Mouse (Mus musculus) liver, adult (tissue): Measurements from ENCODE around the gene Akr7a5.

Source experiments
- GATA4 ChIP-seq: IDR thresholded peaks from 2 replicates; pipeline ENCODE4 v1.6.1; 2014; ENCODE audit warnings: mild to moderate bottlenecking, low read length; ENCODE audit not compliant: insufficient replicate concordance

The Akr7a5 gene

DNA sequence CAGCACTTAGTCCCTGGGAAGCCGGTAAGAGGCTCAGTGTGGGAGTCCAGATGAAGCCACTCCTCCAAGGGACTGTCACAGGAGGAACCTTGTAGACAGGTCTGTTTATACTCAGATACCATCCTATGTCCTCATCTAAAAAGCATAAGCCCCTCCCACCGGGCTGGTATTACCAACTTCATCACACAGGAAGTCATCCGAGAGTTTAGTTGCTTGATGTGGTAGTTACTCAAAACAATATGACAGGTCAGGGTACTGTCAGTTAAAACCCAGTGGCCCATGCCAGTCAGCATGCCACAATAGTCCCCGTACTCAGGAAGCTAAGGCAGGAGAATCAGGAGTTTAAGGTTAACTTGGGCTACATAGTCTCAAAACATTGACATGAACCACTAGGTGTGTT, 9.2 kb downstream of the Akr7a5 start:
- no peak for TF ChIP-seq GATA4

DNA sequence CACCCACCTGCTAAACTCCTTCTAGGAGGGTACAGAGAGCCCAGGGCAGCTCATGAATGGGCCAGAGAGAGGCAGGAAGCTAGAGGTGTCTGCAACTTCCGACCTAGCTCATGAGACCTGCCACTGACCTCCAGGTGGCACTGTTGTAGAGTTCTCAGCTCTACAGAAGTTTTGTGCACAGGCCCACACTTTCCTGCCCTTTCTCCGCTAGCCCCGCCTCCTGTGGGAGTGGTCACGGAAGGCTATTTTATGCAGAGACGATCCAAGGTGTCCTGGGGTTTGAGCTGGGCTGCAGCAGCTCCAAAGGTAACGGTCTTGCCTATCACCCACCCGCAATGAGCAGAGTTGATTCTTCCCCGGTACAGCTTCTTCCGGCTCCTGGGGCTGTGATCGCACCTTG, 20.1 kb downstream of the Akr7a5 start:
- no peak for TF ChIP-seq GATA4

DNA sequence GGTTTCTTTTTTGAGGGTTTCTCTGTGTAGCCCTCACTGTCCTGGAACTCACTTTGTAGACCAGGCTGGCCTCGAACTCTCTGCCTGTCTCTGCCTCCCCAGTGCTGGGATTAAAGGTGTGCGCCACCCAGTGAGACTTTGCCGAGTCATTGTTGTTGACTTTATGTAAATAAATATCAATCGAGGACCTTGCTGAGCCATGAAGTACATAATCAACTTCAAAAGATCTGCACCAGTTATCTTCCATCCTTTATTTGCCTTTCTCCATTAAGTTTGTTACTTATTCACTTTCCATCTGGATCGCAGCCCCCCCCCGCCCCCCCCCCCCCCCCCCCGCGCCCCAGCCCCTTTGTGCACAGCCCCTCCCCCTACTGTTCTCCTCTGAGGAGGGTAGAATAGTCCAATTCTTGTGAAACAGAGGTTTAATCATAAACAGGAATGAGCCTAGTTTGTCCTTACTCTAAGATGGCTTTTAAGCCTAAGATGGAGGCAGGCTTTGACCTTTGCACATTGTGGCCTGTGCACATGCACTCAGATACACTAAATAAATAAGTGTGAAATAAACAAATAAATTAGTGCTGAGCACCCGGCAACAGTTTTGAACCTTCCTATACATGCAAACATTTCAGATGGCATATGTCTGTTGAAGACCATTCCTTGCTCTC, 24.2 kb downstream of the Akr7a5 start:
- TF ChIP-seq GATA4: 0 out of 2 replicates have a peak, but pooled peaks have one; percentile 34

DNA sequence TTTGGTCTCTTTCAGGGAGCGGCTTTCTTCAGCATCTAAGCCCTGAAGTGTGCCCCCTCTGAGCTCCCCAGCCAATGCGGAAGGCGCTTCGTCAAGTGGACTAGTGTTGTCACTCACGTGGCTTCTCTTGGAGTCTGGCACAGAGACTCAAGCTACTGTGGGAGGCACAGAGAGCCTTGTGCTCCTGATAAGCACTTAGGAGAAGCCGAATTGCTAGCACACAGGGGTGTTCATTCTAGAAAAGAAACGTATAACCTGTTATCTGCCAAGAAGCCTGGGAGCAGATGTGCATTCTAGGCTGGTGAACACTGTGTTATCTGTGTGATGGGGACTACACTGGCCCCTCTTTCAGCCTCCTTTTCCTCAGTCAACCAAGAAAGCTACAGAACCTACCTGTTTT, 25.0 kb downstream of the Akr7a5 start:
- TF ChIP-seq GATA4: no peak

DNA sequence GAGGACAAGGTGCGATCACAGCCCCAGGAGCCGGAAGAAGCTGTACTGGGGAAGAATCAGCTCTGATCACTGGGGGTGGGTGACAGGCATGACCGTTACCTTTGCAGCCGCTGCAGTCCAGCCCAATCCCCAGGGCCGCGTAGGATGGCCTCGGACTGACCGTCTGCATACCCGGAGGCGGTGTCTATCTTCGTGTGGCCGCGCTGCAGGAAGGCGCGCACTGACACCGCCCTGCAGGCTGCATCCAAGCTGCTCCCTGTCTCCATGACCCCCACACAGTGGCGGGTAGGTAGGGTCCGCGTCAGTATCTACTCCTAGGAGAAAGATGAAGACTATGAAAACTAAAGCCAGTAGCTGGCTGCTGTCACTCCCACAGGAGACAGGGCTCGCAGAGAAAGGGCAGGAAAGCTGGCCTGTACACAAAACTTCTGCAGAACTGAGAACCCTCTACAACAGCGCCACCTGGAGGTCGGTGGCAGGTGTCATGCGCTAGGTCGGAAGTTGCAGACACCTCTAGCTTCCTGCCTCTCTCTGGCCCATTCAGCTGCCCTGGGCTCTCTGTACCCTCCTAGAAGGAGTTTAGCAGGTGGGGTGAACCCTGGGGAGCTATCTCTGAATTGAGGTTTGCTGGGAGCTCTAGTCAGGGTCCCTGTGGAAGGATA, 26.4 kb downstream of the Akr7a5 start:
- no peak for TF ChIP-seq GATA4

DNA sequence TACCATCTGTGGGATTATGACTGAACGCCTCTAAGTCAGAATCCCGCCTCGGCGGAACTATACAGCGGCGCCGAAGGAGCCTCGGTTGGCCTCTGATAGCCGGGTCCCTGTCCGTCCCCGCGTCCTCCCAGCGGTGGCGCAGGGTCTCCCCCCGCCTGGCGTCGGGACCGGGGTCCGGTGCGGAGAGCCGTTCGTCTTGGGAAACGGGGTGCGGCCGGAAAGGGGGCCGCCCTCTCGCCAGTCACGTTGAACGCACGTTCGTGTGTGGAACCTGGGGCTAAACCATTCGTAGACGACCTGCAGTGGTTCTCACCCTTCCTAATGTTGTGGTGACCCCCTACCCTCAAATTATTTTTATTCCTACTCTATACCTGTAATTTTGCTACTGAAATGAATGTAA, 27.6 kb downstream of the Akr7a5 start:
- TF ChIP-seq GATA4: no peak

DNA sequence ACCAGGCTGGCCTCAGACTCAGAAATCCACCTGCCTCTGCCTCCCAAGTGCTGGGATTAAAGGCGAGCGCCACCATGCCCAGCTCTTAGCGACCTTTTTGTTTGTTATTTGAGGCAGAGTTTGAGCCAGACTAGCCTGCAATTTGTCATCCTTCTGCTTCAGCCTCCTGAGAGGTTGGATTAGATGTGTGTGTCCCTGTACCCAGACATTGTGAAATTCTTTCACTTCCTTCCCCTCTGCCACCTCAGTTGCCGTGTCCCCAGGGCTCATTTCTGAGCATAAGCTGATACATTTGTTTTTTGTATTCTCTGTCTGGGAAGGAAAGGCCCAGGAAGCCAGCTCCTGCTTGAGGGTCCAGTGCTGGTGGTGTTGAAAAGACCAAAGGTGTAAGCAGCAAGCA, 30.3 kb downstream of the Akr7a5 start:
- TF ChIP-seq GATA4: no peak

DNA sequence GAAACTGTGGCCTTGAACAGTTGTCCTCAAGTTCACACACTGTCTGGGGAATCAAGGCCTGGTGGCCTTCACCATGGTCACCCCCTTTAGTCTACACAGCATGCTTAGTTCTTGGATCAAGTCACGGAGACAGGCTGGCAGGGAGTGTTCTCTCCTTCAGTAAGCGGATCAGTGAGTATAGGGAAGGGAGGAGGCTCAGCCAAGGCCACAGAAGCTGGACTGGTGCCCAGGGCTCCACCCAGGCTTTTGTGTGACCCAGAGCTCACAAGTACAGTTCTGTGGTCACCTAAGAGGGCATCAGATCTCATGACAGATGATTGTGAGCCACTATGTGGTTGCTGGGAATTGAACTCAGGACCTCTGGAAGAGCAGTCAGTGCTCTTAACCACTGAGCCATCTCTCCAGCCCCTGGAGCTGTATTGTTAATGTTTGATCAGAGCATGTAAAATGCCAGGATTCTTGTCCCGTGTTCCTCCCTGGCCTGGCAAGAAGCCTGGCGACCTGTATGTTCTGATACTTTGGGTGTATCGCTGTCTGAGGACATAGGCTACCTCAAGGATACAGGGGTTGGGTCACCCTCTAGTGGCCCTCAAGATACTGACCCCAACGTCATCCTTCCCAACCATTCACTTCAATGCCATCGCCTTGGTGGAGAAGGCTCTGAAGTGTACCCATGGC, 31.2 kb downstream of the Akr7a5 start:
- no peak for TF ChIP-seq GATA4

DNA sequence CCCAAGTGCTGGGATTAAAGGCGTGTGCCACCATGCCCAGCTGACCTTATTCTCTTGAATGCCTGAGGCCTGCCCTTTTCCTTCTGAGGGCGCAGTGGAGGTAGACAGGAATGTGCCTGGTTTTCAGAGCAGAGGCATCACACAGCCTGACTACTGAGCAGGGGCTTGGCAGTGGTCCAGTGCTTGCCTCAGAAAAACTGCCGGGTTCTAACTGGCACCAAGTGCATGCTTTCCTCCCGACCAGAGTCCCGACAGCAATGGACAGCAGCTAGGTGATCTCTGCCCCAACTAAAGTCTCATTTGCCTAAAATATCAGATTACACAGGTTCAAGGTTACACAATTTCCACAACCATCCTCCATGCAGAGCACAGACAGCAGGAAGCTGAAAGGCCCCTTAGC, 33.2 kb downstream of the Akr7a5 start:
- peak; percentile 22; the same call in 1 of the 2 replicates for TF ChIP-seq GATA4

DNA sequence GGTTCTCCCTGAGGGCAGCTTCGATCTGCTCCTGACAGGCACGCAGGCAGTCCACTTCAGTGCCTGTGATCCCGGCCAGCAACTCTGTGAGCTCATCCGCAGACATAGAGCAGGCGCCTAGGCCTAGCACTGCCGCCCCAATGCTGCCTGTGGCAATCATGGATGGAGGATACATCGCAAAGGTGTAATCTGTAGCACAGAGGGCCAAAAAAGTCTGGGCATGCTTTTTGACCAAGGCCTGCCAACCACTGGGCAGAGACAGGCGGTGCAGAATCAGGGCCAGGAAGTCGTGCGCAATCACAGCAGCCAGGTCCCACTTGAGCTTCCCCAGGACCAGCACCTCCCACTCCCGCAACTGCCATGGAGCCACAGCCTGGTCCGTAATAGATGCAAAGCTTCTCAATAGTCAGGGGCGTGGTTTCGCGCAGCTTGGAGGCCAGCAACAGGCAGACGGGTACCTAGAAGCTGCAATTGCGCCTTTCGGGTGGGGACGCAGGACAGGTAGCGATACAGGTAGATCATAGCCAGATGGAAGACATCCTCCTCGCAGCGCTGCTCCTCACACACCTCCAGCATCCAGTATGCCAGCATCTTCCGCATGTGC, 35.0 kb downstream of the Akr7a5 start:
- no peak for TF ChIP-seq GATA4

DNA sequence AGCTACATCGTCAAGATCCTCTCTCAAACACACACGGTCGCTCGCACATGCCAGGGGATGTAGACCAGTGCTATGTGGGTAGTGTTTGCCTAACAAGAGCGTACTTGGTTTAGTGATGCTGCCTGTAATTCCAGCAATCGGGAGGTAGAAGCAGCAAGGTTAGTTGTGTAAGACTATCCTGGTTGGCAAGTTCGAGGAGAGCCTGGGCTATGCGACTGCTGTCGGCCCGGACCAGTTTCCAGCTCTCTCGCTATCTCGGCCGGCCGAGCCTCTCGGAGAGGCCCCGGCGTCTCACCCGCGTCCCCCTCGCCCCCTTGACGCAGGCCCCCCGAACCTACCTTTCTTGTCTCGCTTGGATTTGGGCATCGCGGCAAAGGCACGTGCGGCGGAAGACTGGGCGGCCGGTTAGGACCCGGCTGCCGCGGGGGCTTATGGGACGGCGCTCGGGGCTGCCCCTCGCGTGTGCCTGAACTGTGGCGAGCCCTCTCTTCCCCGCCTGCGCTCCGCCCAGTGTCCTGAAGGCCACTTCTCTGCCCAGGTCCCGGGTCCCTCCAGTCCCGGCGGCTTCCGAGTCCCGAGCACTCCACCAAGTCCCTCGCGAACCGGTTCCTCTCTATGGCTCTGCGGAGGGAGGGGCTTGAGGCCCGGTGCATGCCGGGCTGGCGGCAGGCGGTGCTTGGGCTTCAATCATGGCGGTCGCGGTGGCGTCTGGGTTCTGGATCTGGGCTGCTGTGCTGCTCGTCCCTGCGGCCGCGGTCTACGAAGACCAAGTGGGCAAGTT, 41.6 kb downstream of the Akr7a5 start, which contains the start of the genes Mrto4, Emc1 and Ubr4:
Gene Mrto4 (minus strand): TSS at position 646 of the 781 bp plus-strand sequence.
Gene Emc1 (plus strand): TSS at position 657 of the 781 bp plus-strand sequence.
Gene Ubr4 (plus strand): TSS at position 679 of the 781 bp plus-strand sequence.
- no peak; the same call in 1 of the 2 replicates for TF ChIP-seq GATA4

DNA sequence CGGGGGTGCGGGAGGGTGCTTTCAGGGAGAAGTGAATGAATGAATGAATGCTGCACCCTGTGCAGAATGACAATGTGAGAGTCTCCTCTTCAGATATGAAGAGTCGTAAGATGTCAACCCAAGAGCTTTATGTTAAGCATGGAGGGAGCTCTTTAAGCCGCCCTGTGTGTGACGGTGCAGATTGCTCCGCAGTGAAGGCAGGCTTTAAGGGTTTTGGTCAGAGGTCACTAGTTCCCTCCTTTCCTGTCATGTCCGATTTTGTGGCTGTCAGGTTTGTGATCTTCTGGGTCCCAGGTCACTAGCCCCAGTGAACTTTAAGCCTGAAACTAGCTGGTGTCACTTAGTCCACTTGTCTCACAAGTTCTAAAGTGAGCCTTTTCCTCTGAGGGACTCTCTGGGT, 42.3 kb downstream of the Akr7a5 start:
- no peak for TF ChIP-seq GATA4

DNA sequence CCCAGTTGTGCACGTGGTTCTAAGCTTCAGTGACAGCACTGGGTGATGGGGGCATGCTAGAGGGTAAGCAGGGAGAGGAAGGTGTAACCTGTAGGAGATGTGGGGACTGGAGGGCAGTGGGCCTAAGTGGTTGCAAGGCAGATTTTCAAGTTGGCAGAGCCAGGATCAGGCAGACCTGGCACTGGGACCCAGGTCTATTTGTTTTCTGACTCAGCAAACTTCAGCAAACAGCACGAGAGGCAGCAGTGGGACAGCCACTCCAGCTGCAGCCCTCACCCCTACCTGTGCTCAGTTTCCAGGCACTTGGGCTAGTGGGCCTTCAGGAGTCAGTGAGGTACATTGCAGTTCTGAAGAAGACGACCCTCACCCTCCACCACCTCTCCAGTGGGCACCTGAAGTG, 46.7 kb downstream of the Akr7a5 start:
- TF ChIP-seq GATA4: no peak

DNA sequence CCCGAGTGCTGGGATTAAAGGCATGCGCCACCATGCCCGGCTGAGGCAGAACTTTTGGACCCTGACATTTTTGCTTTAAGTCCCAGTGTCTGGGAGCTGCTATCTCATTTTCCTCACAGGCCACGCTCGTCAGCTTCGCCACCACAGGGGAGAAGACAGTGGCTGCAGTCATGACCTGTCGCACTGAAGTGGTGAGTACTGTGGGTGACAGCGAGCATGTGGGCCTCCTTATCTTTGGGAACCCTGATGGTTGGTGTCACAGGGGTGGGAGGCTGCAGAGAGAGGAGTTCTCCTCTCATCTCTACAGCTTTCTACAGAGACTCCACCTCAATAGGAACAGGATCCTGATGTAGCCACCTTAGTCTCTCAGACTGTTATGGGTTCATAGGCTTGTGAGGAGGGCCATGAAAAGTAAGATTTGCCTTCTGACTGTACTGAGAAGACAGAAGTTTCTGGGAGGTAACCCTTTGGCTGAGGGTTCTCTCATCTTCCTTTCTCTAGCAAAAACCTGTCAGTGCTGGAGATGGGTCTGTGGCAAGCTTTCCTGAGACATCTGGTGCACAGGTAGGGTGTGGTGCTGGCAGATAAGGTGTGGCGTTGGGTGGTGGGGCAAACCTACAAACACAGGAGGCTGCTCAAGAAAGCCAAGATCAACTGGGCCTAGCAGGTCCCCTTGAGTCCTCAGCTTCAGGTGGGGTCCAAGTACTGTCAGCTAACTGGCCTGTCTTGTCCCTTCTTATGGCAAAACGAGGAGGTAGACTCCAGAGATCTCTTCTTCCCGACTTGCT, 50.4 kb downstream of the Akr7a5 start:
- TF ChIP-seq GATA4: no peak

DNA sequence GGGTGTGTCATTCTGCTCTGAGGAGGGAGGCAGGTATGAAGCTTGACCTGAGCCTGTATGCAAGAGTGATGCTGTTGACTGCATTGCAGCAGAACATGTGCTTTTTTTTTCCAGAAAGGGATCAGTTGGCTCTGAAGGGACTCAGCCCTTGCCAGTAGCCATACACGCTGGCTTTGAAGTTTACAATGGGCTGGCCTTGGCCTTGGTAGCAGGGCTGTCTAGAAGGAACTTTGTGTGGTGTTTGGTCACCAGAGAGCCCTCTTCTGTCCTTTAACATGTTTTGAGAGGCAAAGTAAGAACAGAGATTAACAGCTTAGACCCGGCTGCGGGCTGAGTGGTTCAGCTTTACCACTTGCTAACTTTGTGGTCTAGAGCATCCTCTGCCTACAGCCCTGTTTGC, 56.8 kb downstream of the Akr7a5 start:
- TF ChIP-seq GATA4: no peak
